Mouse (Mus musculus) Patski (cell line): ENCODE measurements around the gene Btbd3. TPM values are rescaled to one million over a fixed set of nuclear protein-coding genes. Genes with fewer than 3 reads are reported as not detected.

Experiments
- ATAC-seq: fragments of 100-300 bp; one replicate; pipeline ENCODE4 v1.8.0; 2021
- CTCF ChIA-PET: fragments of 350-600 bp; sonication (Branson Sonifier 250); formaldehyde crosslinking; loops from one replicate; lab custom pipeline; 2022; ENCODE audit warnings: inconsistent platforms; lab: Charles Lee
- POLR2A ChIA-PET: fragments of 350-600 bp; sonication (Branson Sonifier 250); formaldehyde crosslinking; loops from one replicate; lab custom pipeline; 2022; ENCODE audit warnings: antibody characterized with exemption, inconsistent platforms; lab: Charles Lee
- DNase-seq: peaks from one replicate; pipeline ENCODE4 v3.0.0-alpha.2; 2011; ENCODE audit warnings: low read depth, low spot score
- H3K27me3 ChIP-seq: fragments of 371-371 bp; one replicate; pipeline ENCODE4 v1.5.1; 2021
- CTCF ChIP-seq: fragments of 100-300 bp; IDR thresholded peaks from one replicate; pipeline ENCODE4 v1.5.1; 2021
- in situ Hi-C: fragments of 300-500 bp; cut with MboI; formaldehyde crosslinking; loops from 3 replicates; pipeline ENCODE4 v1.11.1; 2018; ENCODE audit warnings: low pct_unique_long_range_greater_than_20kb, mixed read lengths
- polyA plus RNA-seq: library from polyadenylated mRNA; unstranded; gene quantifications from one replicate; pipeline ENCODE4 v1.2.3, GENCODE M21; 2021

The Btbd3 gene
- polyA plus RNA-seq, 1 experiment from 2014 or later, result 12.2 TPM

- POLR2A ChIA-PET, result interaction anchor here (0.6 kb wide), 1 partner anchor 82 kb away, joined by 5 read pairs; no protein-coding TSS in a partner anchor
- no peak for DNase-seq
These were observed 23.3 kb downstream of the Btbd3 start for GRCm38 (mm10) chr2:138279641-138280040.

GRCm38 (mm10) chr2:138280225-138280711 is 23.9 kb downstream of the Btbd3 start:
- no peak for TF ChIP-seq CTCF
- DNase-seq, result no peak
- no peak for ATAC-seq
- POLR2A ChIA-PET, result no interaction called here
- CTCF ChIA-PET, result no interaction called here
- in situ Hi-C loops, result no loop called here
- H3K27me3 ChIP-seq, result no peaks in the 10 kb centered on the region

More at GRCm38 (mm10) chr2:138279641-138280040, 23.3 kb downstream of the Btbd3 start:
- no peak for TF ChIP-seq CTCF
- ATAC-seq, result no peak
- no peaks in the 10 kb centered on the region for H3K27me3 ChIP-seq
- CTCF ChIA-PET, result interaction anchor here (1.0 kb wide), 1 partner anchor 13 kb away, joined by 4 read pairs; no protein-coding TSS in a partner anchor
- in situ Hi-C loops, result no loop called here

- in situ Hi-C loops, result no loop called here
- CTCF ChIA-PET, result interaction anchor here (1.3 to 1.4 kb wide), 2 partner anchors 9 to 11 kb away, joined by 5 to 7 read pairs; no protein-coding TSS in a partner anchor
- ATAC-seq (no peak), DNase-seq (no peak)
- no peaks in the 10 kb centered on the region for H3K27me3 ChIP-seq
- POLR2A ChIA-PET, result no interaction called here
- no peak for TF ChIP-seq CTCF
These were observed 25.3 kb downstream of the Btbd3 start for GRCm38 (mm10) chr2:138281550-138282201.

- ATAC-seq (no peak), DNase-seq (no peak)
- no peaks in the 10 kb centered on the region for H3K27me3 ChIP-seq
- ChIA-PET CTCF (interaction anchor here (0.9 kb wide), 1 partner anchor 13 kb away, joined by 3 read pairs; no protein-coding TSS in a partner anchor), POLR2A (no interaction called here)
- no peak for TF ChIP-seq CTCF
- in situ Hi-C loops, result no loop called here
These were observed 27.0 kb downstream of the Btbd3 start for GRCm38 (mm10) chr2:138283372-138283771.

GRCm38 (mm10) chr2:138283856-138284255 is 27.5 kb downstream of the Btbd3 start:
- no peaks in the 10 kb centered on the region for H3K27me3 ChIP-seq
- no peak for DNase-seq
- in situ Hi-C loops, result no loop called here
- no peak for ATAC-seq
- CTCF ChIA-PET, result no interaction called here
- POLR2A ChIA-PET, result no interaction called here
- no peak for TF ChIP-seq CTCF

- ATAC-seq, result no peak
- no peaks in the 10 kb centered on the region for H3K27me3 ChIP-seq
- ChIA-PET POLR2A (no interaction called here), CTCF (no interaction called here)
- no peak for DNase-seq
- TF ChIP-seq CTCF, result no peak
- in situ Hi-C loops, result no loop called here
These were observed 29.4 kb downstream of the Btbd3 start for GRCm38 (mm10) chr2:138285811-138286210.

- no peak for DNase-seq
- in situ Hi-C loops, result no loop called here
- H3K27me3 ChIP-seq, result no peaks in the 10 kb centered on the region
- TF ChIP-seq CTCF, result no peak
- CTCF ChIA-PET, result no interaction called here
- POLR2A ChIA-PET, result no interaction called here
- no peak for ATAC-seq
These were observed 33.8 kb downstream of the Btbd3 start for GRCm38 (mm10) chr2:138290154-138290553.

- POLR2A ChIA-PET, result no interaction called here
- CTCF ChIA-PET, result no interaction called here
- no peaks in the 10 kb centered on the region for H3K27me3 ChIP-seq
- ATAC-seq (no peak), DNase-seq (no peak)
- no peak for TF ChIP-seq CTCF
- in situ Hi-C loops, result no loop called here
These were observed 37.9 kb downstream of the Btbd3 start for GRCm38 (mm10) chr2:138294286-138294685.

GRCm38 (mm10) chr2:138306236-138306635 is 49.9 kb downstream of the Btbd3 start:
- in situ Hi-C loops, result no loop called here
- DNase-seq (no peak), ATAC-seq (no peak)
- POLR2A ChIA-PET, result no interaction called here
- CTCF ChIA-PET, result interaction anchor here (0.8 kb wide), 1 partner anchor 10 kb away, joined by 3 read pairs; no protein-coding TSS in a partner anchor
- peaks cover 8% of the 10 kb centered on the region for H3K27me3 ChIP-seq
- no peak for TF ChIP-seq CTCF

GRCm38 (mm10) chr2:138315644-138316043 is 59.3 kb downstream of the Btbd3 start:
- POLR2A ChIA-PET, result interaction anchor here (0.5 kb wide), 1 partner anchor 23 kb away, joined by 3 read pairs; no protein-coding TSS in a partner anchor
- ATAC-seq, result no peak
- in situ Hi-C loops, result no loop called here
- TF ChIP-seq CTCF, result no peak
- H3K27me3 ChIP-seq, result peaks cover 4% of the 10 kb centered on the region
- CTCF ChIA-PET, result no interaction called here
- DNase-seq, result no peak

- ChIA-PET POLR2A (no interaction called here), CTCF (interaction anchor here (1.6 kb wide), 1 partner anchor 11 kb away, joined by 3 read pairs; no protein-coding TSS in a partner anchor)
- DNase-seq (no peak), ATAC-seq (no peak)
- in situ Hi-C loops, result no loop called here
- peaks cover 12% of the 10 kb centered on the region for H3K27me3 ChIP-seq
- TF ChIP-seq CTCF, result no peak
These were observed 64.0 kb downstream of the Btbd3 start for GRCm38 (mm10) chr2:138320408-138320807.
